In genomic region chr13:45513009-45513984, GRCm38 (mm10) we compare ENCODE assay signal across 12 mouse cellular contexts. TPM values are rescaled to one million over a fixed set of nuclear protein-coding genes. Genes with fewer than 3 reads are reported as not detected.
A peak's percentile ranks its signal among the peaks of the same experiment; 100 is the strongest.
DNase-seq lines count a peak whose midpoint lies in the region; ATAC-seq and TF ChIP-seq lines count a peak whose summit lies in the region.
"Had no signal": no experiment of that assay in that cellular context is flagged by ENCODE, and none has a peak within 500 bp of the region (broad histone marks: within the 10 kb centered on the region; RNA-seq: fewer than 3 reads in every experiment).

No protein-coding gene starts in this region.

- no peaks in the 10 kb centered on the region for H3K27me3 ChIP-seq in kidney, embryonic 16.5 days (ENCODE audit: insufficient read depth, low read length)
- H3K27me3 ChIP-seq in liver, embryonic 15.5 days: 0 out of 2 replicates have a peak, but pooled peaks cover 7% of the 10 kb centered on the region

- TF ChIP-seq CTCF in gastrocnemius, adult 2 months (IDR thresholded peaks at IDR 0.05): no peak

- no peak for DNase-seq in gastrocnemius, adult 2 months
- no peak for DNase-seq in gastrocnemius, postnatal 14 days
- DNase-seq in kidney, postnatal 4 days: no peak
- no peak for DNase-seq in adrenal gland, adult (ENCODE audit: inconsistent age in 2 of 2, low spot score in 1 of 2)
- DNase-seq: cerebellum, postnatal 36 days; spleen, adult 18-20 months; thymus, postnatal 4 days had no signal

- H3K4me2 ChIP-seq in kidney, embryonic 16.5 days (replicated peaks; ENCODE audit: low read depth, low read length): no peak overlapping the region
- peak overlapping the region; percentile 77 for H3K4me2 ChIP-seq in liver, embryonic 15.5 days
- H3K4me2 ChIP-seq: forebrain, embryonic 12.5 days had no signal

- no peaks in the 10 kb centered on the region for H3K9me3 ChIP-seq in kidney, embryonic 16.5 days (ENCODE audit: low read length)
- H3K9me3 ChIP-seq in liver, embryonic 15.5 days (replicated peaks): no peaks in the 10 kb centered on the region
- H3K9me3 ChIP-seq: forebrain, embryonic 12.5 days had no signal

- peaks cover 74% of the 10 kb centered on the region for H3K4me1 ChIP-seq in kidney, embryonic 16.5 days (ENCODE audit: insufficient read depth, low read length)
- H3K4me1 ChIP-seq in liver, embryonic 15.5 days (replicated peaks): peaks cover 94% of the 10 kb centered on the region

- peak overlapping the region; percentile 32 for H3K27ac ChIP-seq in gastrocnemius, adult 2 months
- H3K27ac ChIP-seq in kidney, embryonic 16.5 days (ENCODE audit: low read length): peak overlapping the region; percentile 58; the same call in 1 of the 2 replicates
- peak overlapping the region; percentile 95 for H3K27ac ChIP-seq in liver, embryonic 15.5 days (replicated peaks)
- H3K27ac ChIP-seq: forebrain, embryonic 12.5 days had no signal

- intact Hi-C loops in gastrocnemius, adult 2 months (cut with DNase I): no loop called here
- intact Hi-C loops in gastrocnemius, postnatal 14 days (cut with DNase I; ENCODE audit: low total_unique reads): no loop called here

- whole genome bisulfite sequencing in kidney, embryonic 16.5 days: 72% methylated on average over 12 of the region's 12 CpGs
- WGBS in liver, embryonic 15.5 days (ENCODE audit: insufficient replicate concordance): 28% methylated on average over 12 of the region's 12 CpGs

- no peaks in the 10 kb centered on the region for H3K36me3 ChIP-seq in kidney, embryonic 16.5 days (ENCODE audit: insufficient read depth, low read length)
- peaks cover 55% of the 10 kb centered on the region for H3K36me3 ChIP-seq in liver, embryonic 15.5 days (replicated peaks)
- H3K36me3 ChIP-seq: forebrain, embryonic 12.5 days had no signal

- no peak for ATAC-seq in kidney, embryonic 16.5 days (ENCODE audit: low FRiP score, low TSS enrichment)
- ATAC-seq in common myeloid progenitor, adult 5-6 weeks (replicated peaks; ENCODE audit: low read depth, poor library complexity, severe bottlenecking): peak; percentile 3; the same call in 1 of the 2 replicates
- peak; percentile 16 for ATAC-seq in liver, embryonic 15.5 days (ENCODE audit: insufficient read depth)
- ATAC-seq in monocyte, adult 5-6 weeks (replicated peaks; ENCODE audit: insufficient number of reproducible peaks, low FRiP score, low TSS enrichment, poor library complexity, severe bottlenecking): no peak

- peak overlapping the region; percentile 8; the same call in 1 of the 2 replicates for H3K4me3 ChIP-seq in gastrocnemius, adult 2 months
- no peak overlapping the region for H3K4me3 ChIP-seq in kidney, embryonic 16.5 days (ENCODE audit: low read length)
- peak overlapping the region; percentile 86 for H3K4me3 ChIP-seq in liver, embryonic 15.5 days (replicated peaks)
- H3K4me3 ChIP-seq: forebrain, embryonic 12.5 days had no signal

- no peak overlapping the region for H3K9ac ChIP-seq in kidney, embryonic 16.5 days (replicated peaks; ENCODE audit: low read length)
- peak overlapping the region; percentile 94 for H3K9ac ChIP-seq in liver, embryonic 15.5 days
- H3K9ac ChIP-seq: forebrain, embryonic 12.5 days had no signal

RNA-seq across cellular contexts. Expression of gene Gmpr, which starts 6.1 kb away (rescaled TPM):
- 100 to 1,000 TPM; 152 to 185 TPM for total RNA-seq in gastrocnemius, adult 2 months (2021)
- 100 to 1,000 TPM; 135 to 147 TPM for total RNA-seq in gastrocnemius, postnatal 14 days (2021)
- polyA plus RNA-seq in kidney, embryonic 16.5 days (2015; fragmentation: Nextera tagmentation; extraction: Ambion mirVana): 56.6 and 62.4 TPM in 2 replicates
- 18.5 and 20.1 TPM in 2 replicates for total RNA-seq in common myeloid progenitor, adult 5-6 weeks (2017)
- 265 and 273 TPM in 2 replicates for polyA plus RNA-seq in liver, embryonic 15.5 days (2015; fragmentation: Nextera tagmentation; extraction: Ambion mirVana)
- total RNA-seq in monocyte, adult 5-6 weeks (2017): 1.8 to 2.3 TPM in 2 of 3 replicates, not detected in the other

Comparison
In these comparisons a context has a peak if more than half of its experiments do, and no peak if none do; other contexts are left out.
1. H3K27ac ChIP-seq: peak in every context shown above with its lines; median percentile 95 in liver, embryonic 15.5 days; 58 in kidney, embryonic 16.5 days; 32 in gastrocnemius, adult 2 months.
2. ATAC-seq: peak in common myeloid progenitor, adult 5-6 weeks (single experiment) and liver, embryonic 15.5 days (single experiment); none in kidney, embryonic 16.5 days (single experiment) and monocyte, adult 5-6 weeks (single experiment).